Mouse (Mus musculus): ENCODE results near the gene Zfp523. TPM values are rescaled to one million over a fixed set of nuclear protein-coding genes. Genes with fewer than 3 reads are reported as not detected.
A peak's percentile ranks its signal among the peaks of the same experiment; 100 is the strongest.

Gene Zfp523
- polyA plus RNA-seq, 1 experiment from 2014 or later, result 27.1 TPM

GRCm38 (mm10) chr17:28232475-28233060, 55.6 kb downstream of the Zfp523 start, which contains the start of gene Ppard:
TSS of gene Ppard (plus strand) at chr17:28232700.
- H3K27me3 ChIP-seq (replicated peaks), result peaks cover 5% of the 10 kb centered on the region; the same call in 1 of the 2 replicates
- H3K9me3 ChIP-seq (replicated peaks), result no peaks in the 10 kb centered on the region
- H3K4me1 ChIP-seq (replicated peaks), result peaks cover 18% of the 10 kb centered on the region
- WGBS, result under 1% methylated on average over 57 of the region's 57 CpGs
- H3K4me2 ChIP-seq, result peak within 1 kb of the TSS; percentile 79
- ATAC-seq (ENCODE audit: insufficient number of reproducible peaks, low FRiP score), result peak; percentile 96
- H3K27ac ChIP-seq (ENCODE audit: poor library complexity, severe bottlenecking), result peak within 1 kb of the TSS; percentile 58
- peak within 1 kb of the TSS; percentile 83 for H3K4me3 ChIP-seq
- H3K36me3 ChIP-seq, result peaks cover 10% of the 10 kb centered on the region
- H3K9ac ChIP-seq, result peak within 1 kb of the TSS; percentile 93

GRCm38 (mm10) chr17:28233091-28233731, 56.3 kb downstream of the Zfp523 start:
- peak; percentile 37 for ATAC-seq (ENCODE audit: insufficient number of reproducible peaks, low FRiP score)
- Histone ChIP-seq H3K4me1 (replicated peaks) (peaks cover 18% of the 10 kb centered on the region), H3K36me3 (peaks cover 16% of the 10 kb centered on the region), H3K9ac (peak overlapping the region; percentile 93), H3K9me3 (replicated peaks) (no peaks in the 10 kb centered on the region), H3K27ac (ENCODE audit: poor library complexity, severe bottlenecking) (peak overlapping the region; percentile 58), H3K4me3 (peak overlapping the region; percentile 83), H3K4me2 (peak overlapping the region; percentile 79), H3K27me3 (replicated peaks) (peaks cover 5% of the 10 kb centered on the region; the same call in 1 of the 2 replicates)
- WGBS, result 6% methylated on average over 17 of the region's 17 CpGs

- H3K36me3 ChIP-seq, result peaks cover 27% of the 10 kb centered on the region
- 0 out of 2 replicates have a peak overlapping the region, but pooled peaks have one; percentile 32 for H3K9ac ChIP-seq
- no peak overlapping the region for H3K4me3 ChIP-seq
- no peaks in the 10 kb centered on the region for H3K9me3 ChIP-seq (replicated peaks)
- H3K27me3 ChIP-seq (replicated peaks), result no peaks in the 10 kb centered on the region
- H3K27ac ChIP-seq (ENCODE audit: poor library complexity, severe bottlenecking), result no peak overlapping the region
- peaks cover 18% of the 10 kb centered on the region for H3K4me1 ChIP-seq (replicated peaks)
- WGBS, result 89% methylated on average over 5 of the region's 5 CpGs
- ATAC-seq (ENCODE audit: insufficient number of reproducible peaks, low FRiP score), result no peak
- H3K4me2 ChIP-seq, result no peak overlapping the region
Measured at GRCm38 (mm10) chr17:28234641-28235040, 57.7 kb downstream of the Zfp523 start.

- ATAC-seq (ENCODE audit: insufficient number of reproducible peaks, low FRiP score), result no peak
- H3K27ac ChIP-seq (ENCODE audit: poor library complexity, severe bottlenecking), result no peak overlapping the region
- 79% methylated on average over 7 of the region's 7 CpGs for WGBS
- H3K4me1 ChIP-seq (replicated peaks), result peaks cover 18% of the 10 kb centered on the region
- no peak overlapping the region for H3K4me2 ChIP-seq
- H3K4me3 ChIP-seq, result no peak overlapping the region
- H3K27me3 ChIP-seq (replicated peaks), result no peaks in the 10 kb centered on the region
- H3K9me3 ChIP-seq (replicated peaks), result no peaks in the 10 kb centered on the region
- H3K9ac ChIP-seq, result no peak overlapping the region
- peaks cover 35% of the 10 kb centered on the region for H3K36me3 ChIP-seq
Measured at GRCm38 (mm10) chr17:28235982-28236635, 59.2 kb downstream of the Zfp523 start.

GRCm38 (mm10) chr17:28236636-28237015, 59.7 kb downstream of the Zfp523 start:
- Histone ChIP-seq H3K9ac (no peak overlapping the region), H3K36me3 (peaks cover 39% of the 10 kb centered on the region), H3K27me3 (replicated peaks) (no peaks in the 10 kb centered on the region), H3K4me1 (replicated peaks) (peaks cover 21% of the 10 kb centered on the region), H3K9me3 (replicated peaks) (no peaks in the 10 kb centered on the region), H3K27ac (ENCODE audit: poor library complexity, severe bottlenecking) (no peak overlapping the region), H3K4me3 (no peak overlapping the region), H3K4me2 (no peak overlapping the region)
- WGBS, result 81% methylated on average over 4 of the region's 4 CpGs
- ATAC-seq (ENCODE audit: insufficient number of reproducible peaks, low FRiP score), result no peak

GRCm38 (mm10) chr17:28237362-28237761, 60.4 kb downstream of the Zfp523 start:
- Histone ChIP-seq H3K9me3 (replicated peaks) (no peaks in the 10 kb centered on the region), H3K4me3 (no peak overlapping the region), H3K4me2 (no peak overlapping the region), H3K9ac (no peak overlapping the region), H3K4me1 (replicated peaks) (peaks cover 28% of the 10 kb centered on the region), H3K27ac (ENCODE audit: poor library complexity, severe bottlenecking) (no peak overlapping the region), H3K27me3 (replicated peaks) (no peaks in the 10 kb centered on the region), H3K36me3 (peaks cover 44% of the 10 kb centered on the region)
- ATAC-seq (ENCODE audit: insufficient number of reproducible peaks, low FRiP score), result no peak
- 77% methylated on average over 5 of the region's 5 CpGs for WGBS

GRCm38 (mm10) chr17:28237874-28238273, 60.9 kb downstream of the Zfp523 start:
- Histone ChIP-seq H3K4me3 (no peak overlapping the region), H3K9me3 (replicated peaks) (no peaks in the 10 kb centered on the region), H3K4me2 (no peak overlapping the region), H3K4me1 (replicated peaks) (peaks cover 31% of the 10 kb centered on the region), H3K9ac (no peak overlapping the region), H3K27ac (ENCODE audit: poor library complexity, severe bottlenecking) (no peak overlapping the region), H3K27me3 (replicated peaks) (no peaks in the 10 kb centered on the region), H3K36me3 (peaks cover 44% of the 10 kb centered on the region)
- ATAC-seq (ENCODE audit: insufficient number of reproducible peaks, low FRiP score), result no peak
- WGBS, result 72% methylated on average over 6 of the region's 6 CpGs

GRCm38 (mm10) chr17:28240846-28241245, 63.9 kb downstream of the Zfp523 start:
- 86% methylated on average over 5 of the region's 5 CpGs for WGBS
- no peaks in the 10 kb centered on the region for H3K27me3 ChIP-seq (replicated peaks)
- peaks cover 33% of the 10 kb centered on the region for H3K4me1 ChIP-seq (replicated peaks)
- no peak overlapping the region for H3K4me3 ChIP-seq
- H3K4me2 ChIP-seq, result no peak overlapping the region
- peaks cover 48% of the 10 kb centered on the region for H3K36me3 ChIP-seq
- no peak overlapping the region for H3K27ac ChIP-seq (ENCODE audit: poor library complexity, severe bottlenecking)
- no peak for ATAC-seq (ENCODE audit: insufficient number of reproducible peaks, low FRiP score)
- H3K9me3 ChIP-seq (replicated peaks), result no peaks in the 10 kb centered on the region
- H3K9ac ChIP-seq, result no peak overlapping the region

- no peak overlapping the region for H3K27ac ChIP-seq (ENCODE audit: poor library complexity, severe bottlenecking)
Measured at GRCm38 (mm10) chr17:28242296-28242695, 65.4 kb downstream of the Zfp523 start.

GRCm38 (mm10) chr17:28244214-28244613, 67.3 kb downstream of the Zfp523 start:
- H3K4me2 ChIP-seq, result no peak overlapping the region
- 80% methylated on average over 6 of the region's 6 CpGs for WGBS

More at GRCm38 (mm10) chr17:28242296-28242695, 65.4 kb downstream of the Zfp523 start:
- Histone ChIP-seq H3K4me1 (replicated peaks) (peaks cover 39% of the 10 kb centered on the region), H3K27me3 (replicated peaks) (no peaks in the 10 kb centered on the region), H3K9ac (no peak overlapping the region), H3K9me3 (replicated peaks) (no peaks in the 10 kb centered on the region), H3K36me3 (peaks cover 41% of the 10 kb centered on the region), H3K4me3 (no peak overlapping the region), H3K4me2 (no peak overlapping the region)
- ATAC-seq (ENCODE audit: insufficient number of reproducible peaks, low FRiP score), result no peak
- 76% methylated on average over 6 of the region's 6 CpGs for WGBS

GRCm38 (mm10) chr17:28244714-28245113, 67.8 kb downstream of the Zfp523 start:
- H3K9ac ChIP-seq, result 0 out of 2 replicates have a peak overlapping the region, but pooled peaks have one; percentile 6
- H3K36me3 ChIP-seq, result peaks cover 22% of the 10 kb centered on the region
- 36% methylated on average over 6 of the region's 6 CpGs for WGBS
- H3K27ac ChIP-seq (ENCODE audit: poor library complexity, severe bottlenecking), result peak overlapping the region; percentile 61
- H3K9me3 ChIP-seq (replicated peaks), result no peaks in the 10 kb centered on the region
- no peak for ATAC-seq (ENCODE audit: insufficient number of reproducible peaks, low FRiP score)
- H3K4me2 ChIP-seq, result no peak overlapping the region
- H3K27me3 ChIP-seq (replicated peaks), result no peaks in the 10 kb centered on the region
- H3K4me1 ChIP-seq (replicated peaks), result peaks cover 51% of the 10 kb centered on the region
- no peak overlapping the region for H3K4me3 ChIP-seq

More at GRCm38 (mm10) chr17:28244214-28244613, 67.3 kb downstream of the Zfp523 start:
- no peak for ATAC-seq (ENCODE audit: insufficient number of reproducible peaks, low FRiP score)
- Histone ChIP-seq H3K27me3 (replicated peaks) (no peaks in the 10 kb centered on the region), H3K9me3 (replicated peaks) (no peaks in the 10 kb centered on the region), H3K36me3 (peaks cover 25% of the 10 kb centered on the region), H3K4me1 (replicated peaks) (peaks cover 51% of the 10 kb centered on the region), H3K9ac (0 out of 2 replicates have a peak overlapping the region, but pooled peaks have one; percentile 6), H3K4me3 (no peak overlapping the region), H3K27ac (ENCODE audit: poor library complexity, severe bottlenecking) (peak overlapping the region; percentile 61)
